Mouse (Mus musculus): ENCODE data around the gene Traf7.

GRCm38 (mm10) chr17:24469336-24469909 lies 58.3 kb downstream of the Traf7 start:
- TF ChIP-seq MAFK (IDR thresholded peaks at IDR 0.05; ENCODE audit: insufficient read depth, low read depth, low read length) (no peak), CHD2 (IDR thresholded peaks at IDR 0.05; ENCODE audit: low read depth, low read length) (no peak), HCFC1 (IDR thresholded peaks at IDR 0.05; ENCODE audit: borderline replicate concordance, insufficient read depth, low read length) (no peak)
